Mouse (Mus musculus): ENCODE data around the gene Anxa10.

Anxa10 gene

DNA sequence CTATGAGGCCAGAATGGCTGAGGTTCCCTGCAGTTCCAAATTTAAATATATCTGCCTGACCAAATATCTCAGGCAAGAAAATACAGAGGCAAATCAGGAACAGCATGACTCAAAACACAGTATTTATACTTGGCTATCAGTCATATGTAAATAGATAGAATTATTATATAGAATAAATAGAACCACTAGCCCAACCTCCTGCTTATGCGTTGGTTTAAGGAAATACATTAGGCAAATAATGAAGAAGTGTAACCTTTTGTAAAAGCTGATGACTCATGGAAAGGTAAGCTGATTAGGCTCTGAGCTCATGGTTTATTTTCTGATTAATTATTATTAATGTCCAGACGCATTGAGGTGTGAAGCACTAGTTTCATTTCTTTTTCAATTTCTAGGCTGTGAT, at the start of gene Anxa10:
Gene Anxa10, minus strand, starts transcription at position 53 of the 400 bp plus-strand sequence.
- no peak for DNase-seq (ENCODE audit: low read depth, low spot score)

DNA sequence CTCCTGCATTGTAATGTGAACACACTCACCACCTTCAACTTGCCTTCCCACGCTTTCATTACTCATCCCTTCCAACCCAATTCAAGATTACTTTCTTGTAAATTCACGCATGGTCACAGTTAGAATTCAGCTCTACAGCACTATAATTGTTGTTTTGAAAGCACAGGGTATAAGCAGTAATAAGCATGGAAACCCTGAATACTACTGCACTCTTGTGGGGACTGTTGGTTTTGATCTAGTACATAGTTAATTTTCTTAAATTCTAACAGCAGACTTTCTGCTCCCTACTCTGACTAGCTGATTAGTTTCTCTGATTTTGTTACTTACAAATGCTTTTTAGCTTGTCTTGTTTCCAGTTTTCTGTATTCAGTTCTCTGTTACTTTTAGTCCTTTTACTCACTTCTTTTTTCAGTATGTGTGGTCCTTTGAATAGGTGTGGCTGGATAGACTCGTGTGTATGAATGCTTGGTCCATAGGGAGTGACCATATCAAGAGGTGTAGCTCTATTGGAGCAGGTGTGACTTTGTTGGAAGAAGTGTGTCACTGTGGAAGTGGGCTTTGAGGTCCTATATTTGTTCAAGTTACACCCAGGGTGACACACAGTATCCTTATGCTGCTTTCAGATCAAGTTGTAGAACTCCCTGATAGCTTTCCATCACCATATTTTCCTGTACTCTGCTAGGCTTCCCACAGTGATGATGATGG, 9.9 kb upstream of the Anxa10 start:
- DNase-seq (ENCODE audit: low read depth, low spot score), result no peak

DNA sequence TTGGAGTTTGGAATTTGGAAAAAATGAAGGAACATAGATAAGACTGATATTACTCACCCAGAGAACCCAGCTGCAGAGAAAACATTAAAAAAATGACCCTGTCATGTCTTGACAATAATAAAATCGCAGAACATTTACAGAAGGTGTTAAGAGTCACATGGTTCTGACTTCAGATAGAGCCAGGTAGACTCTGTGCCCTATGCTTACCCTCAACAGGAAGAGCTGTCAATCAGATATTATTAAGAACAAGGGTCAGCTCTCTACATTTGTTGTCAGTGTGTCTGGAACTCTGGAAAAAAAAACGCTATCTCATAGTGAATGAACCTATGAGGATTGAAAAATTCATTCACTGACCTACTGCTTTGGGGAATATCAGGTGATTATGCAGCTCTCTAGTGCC, 25.7 kb downstream of the Anxa10 start:
- DNase-seq (ENCODE audit: low read depth, low spot score), result no peak

DNA sequence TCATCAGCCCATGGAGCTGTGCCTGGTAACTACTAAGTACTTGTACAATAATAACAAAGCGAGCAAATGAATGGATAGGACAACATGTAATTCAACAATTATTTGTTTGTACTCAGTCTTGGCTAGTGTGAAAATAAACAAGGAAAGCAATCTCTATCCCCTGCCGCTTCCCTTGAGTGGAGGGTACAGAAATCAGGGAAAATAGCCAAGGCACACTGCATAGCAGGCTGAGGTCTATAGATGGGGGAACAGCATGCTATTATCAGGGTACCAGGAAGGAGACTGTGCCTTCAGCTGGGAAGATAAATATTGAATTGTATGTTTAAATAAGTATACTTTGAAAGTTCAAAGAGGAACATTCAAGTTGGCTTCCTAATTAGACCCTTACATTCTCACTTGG, 41.1 kb downstream of the Anxa10 start:
- no peak for DNase-seq (ENCODE audit: low read depth, low spot score)

DNA sequence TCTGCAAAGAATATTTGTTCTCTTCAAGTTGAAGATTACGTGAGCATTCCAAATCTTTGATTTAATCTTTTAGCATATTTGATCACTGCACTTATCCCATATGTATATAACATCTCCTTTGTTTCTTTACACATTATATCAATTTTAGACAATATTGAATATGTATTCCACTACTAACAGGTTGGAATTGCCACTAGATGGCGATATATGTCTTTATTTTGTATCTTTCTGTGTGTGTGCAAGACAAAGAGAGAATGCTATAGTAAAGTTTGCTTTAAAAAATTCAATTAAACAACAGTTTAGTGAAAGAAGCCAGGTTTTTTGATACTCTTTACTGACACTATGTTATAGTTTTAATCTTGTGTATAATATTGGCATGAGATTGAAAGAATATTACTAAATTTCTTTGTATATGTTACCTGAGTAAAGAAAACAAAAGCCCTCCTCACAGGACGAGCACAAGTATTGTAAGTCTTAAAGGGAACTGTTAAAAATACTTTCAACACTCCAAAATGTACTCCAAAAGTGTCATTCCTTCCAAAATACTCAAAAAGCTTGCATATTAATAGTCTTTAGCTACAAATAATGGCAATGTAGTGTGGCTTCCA, 42.7 kb downstream of the Anxa10 start:
- peak; percentile 13 for DNase-seq (ENCODE audit: low read depth, low spot score)

DNA sequence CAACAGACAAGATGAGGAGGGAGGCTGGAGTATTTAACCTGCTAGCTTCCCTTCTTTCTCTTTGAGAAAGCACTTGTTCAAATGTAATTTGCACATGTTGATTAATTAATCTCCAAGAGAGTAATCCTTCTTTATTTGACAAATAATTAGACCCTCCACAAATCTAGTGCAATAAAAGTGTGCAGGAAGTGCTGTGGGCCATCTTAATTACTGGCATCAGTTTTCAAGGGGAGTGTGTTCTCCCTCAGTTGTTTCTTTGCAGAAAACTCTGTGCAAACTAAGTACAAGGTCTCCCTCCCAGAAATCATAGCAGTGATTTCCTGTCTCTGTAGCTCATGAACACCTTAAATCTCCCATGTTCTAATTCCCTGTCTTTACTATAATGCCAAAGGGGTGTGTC, 54.6 kb downstream of the Anxa10 start:
- no peak for DNase-seq (ENCODE audit: low read depth, low spot score)

DNA sequence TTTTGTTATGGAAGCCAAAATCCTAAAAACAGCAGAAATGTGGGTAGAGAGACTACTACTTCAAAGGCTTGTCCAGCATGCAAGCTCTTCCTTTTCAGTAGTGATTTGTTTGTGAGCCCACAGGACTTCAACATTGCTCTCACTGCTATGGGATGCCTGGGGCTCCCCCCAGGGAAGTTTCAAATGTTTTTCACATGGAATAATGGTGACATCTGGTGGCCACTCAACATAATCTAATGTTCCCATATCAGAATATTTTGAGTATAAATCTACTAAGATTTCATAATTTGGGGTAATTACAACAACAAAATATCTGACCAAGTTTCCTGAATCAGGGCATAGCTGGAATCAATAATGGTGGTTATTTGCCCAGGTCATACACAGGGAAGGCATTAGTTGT, 62.6 kb downstream of the Anxa10 start:
- no peak for DNase-seq (ENCODE audit: low read depth, low spot score)

DNA sequence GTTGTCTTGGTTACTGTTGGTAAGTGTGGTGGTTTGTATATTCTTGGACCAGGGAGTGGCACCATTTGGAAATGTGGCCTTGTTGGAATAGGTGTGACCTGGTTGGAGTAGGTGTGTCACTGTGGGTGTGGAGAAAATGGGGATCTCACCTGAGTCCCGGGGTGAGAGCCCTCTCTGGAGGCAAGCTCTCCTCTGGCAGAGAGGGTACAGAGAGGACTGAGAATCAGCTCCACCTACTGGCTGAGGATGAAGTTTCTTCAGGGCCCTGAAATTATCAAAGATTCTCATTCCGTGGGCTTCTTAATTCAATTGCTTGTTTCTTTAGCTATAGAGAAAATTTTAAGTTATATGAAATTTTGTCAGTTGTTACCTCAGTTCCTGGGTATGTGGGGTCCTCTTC, 76.1 kb downstream of the Anxa10 start:
- no peak for DNase-seq (ENCODE audit: low read depth, low spot score)

DNA sequence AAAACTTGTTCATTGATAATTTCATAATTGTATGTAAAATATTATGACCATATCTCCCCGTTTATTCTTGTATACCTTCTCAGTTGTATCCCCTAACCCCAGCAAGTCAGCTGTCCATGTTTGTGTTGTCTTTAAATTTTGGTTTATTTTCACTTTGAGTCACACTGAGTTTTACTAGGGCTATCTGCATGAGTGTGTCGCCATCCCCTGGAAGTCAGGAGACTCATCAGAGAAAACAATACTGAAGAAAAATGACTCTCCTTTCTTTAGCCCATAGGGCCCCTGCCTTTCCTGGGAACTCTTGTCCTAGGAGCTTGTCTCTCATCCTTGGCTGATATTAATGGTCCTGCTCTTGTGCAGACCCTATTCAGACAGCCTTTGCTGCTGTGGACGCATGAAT, 88.6 kb downstream of the Anxa10 start:
- no peak for DNase-seq (ENCODE audit: low read depth, low spot score)

DNA sequence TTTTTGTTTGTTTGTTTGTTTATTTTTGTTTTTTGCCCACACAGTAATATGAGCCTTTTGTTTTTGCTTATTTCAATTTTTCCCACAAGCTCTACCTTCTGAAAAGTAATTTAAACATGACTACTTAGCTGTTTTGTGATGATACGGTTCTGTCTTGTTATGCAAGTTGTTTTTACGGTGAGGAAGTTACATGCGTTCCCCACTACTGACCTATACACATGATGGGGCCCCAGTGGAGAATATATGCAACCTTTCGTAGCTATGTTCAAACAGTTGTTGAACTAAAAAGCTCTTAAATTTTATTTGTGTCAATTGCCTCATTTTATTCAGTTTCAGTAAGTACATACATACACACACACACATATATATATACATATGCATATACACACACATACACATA, 108.4 kb downstream of the Anxa10 start:
- DNase-seq (ENCODE audit: low read depth, low spot score), result no peak

DNA sequence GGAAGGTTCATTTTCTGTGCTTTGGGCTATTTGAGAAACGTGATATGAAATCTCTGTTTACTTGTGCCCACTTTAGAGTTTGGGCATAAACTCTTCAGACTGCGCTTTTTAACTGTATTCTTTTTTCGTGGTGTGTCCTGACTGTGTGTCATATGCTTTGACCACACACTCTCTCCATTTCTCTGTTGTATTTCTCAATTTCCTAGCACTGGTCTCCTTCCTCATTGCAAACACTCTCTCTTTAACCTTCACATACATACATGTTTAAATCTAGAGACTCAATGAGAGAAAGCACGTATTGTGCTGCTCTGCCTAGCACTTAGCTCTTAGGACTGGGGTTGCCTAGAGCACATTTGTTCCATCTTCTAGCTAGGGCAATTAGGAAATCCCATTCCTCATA, 108.8 kb downstream of the Anxa10 start:
- no peak for DNase-seq (ENCODE audit: low read depth, low spot score)
